Mouse (Mus musculus) CD4-positive, CD25-positive, alpha-beta regulatory T cell, adult 9 weeks (primary cell): ENCODE data around the gene Gm14412. TPM values are rescaled to one million over a fixed set of nuclear protein-coding genes. Genes with fewer than 3 reads are reported as not detected.

Experiments
- polyA plus RNA-seq: library from polyadenylated mRNA; unstranded; fragments of 100-300 nt; shearing (Covaris generic); gene quantifications from one replicate; pipeline ENCODE4 v1.2.1, GENCODE M21; 2017

Gm14412 gene
- not detected for polyA plus RNA-seq

GRCm38 (mm10) chr2:177324257-177324733, at the start of gene Gm14412:
Gm14412 (minus strand) TSS chr2:177324307.

GRCm38 (mm10) chr2:177266936-177267335, 57.2 kb downstream of the Gm14412 start, which contains the start of gene Gm14409:
Gm14409 (minus strand) TSS chr2:177267036.

Other genes starting within 250 kb of the Gm14412 start
- gene Gm14401, start 250.0 kb downstream of the Gm14412 start, polyA plus RNA-seq, result 0.56 TPM
- gene Gm14410, start 117.9 kb downstream of the Gm14412 start, polyA plus RNA-seq, result 10.1 TPM
- gene Gm14409, start 57.3 kb downstream of the Gm14412 start, polyA plus RNA-seq, result not detected
- gene Gm14418, start 74.0 kb upstream of the Gm14412 start, polyA plus RNA-seq, result 2.5 TPM
- 13.0 TPM for gene Zfp970, start 140.4 kb upstream of the Gm14412 start, polyA plus RNA-seq
- 1.2 TPM for gene Gm14403, start 173.9 kb upstream of the Gm14412 start, polyA plus RNA-seq